Mouse (Mus musculus) limb, embryonic 12.5 days (tissue): ENCODE measurements at regions not wholly inside any gene's neighbourhood (a gene's known extent, or its start where the extent isn't known, plus 50 kb on each side); places are given as distances from the start of the nearest gene placed in this dataset.

Source experiments
- ATAC-seq: fragments of 200-750 bp; cut with Nextera tagmentation; 2 replicates; pipeline ENCODE4 v1.8.0; 2017; ENCODE audit warnings: low read depth, moderate TSS enrichment; ENCODE audit not compliant: insufficient number of reproducible peaks, insufficient read depth, low FRiP score, low TSS enrichment
- H3K27ac ChIP-seq: fragments of 300-500 bp; sonication (generic); 2 replicates; pipeline ENCODE4 v1.5.1; 2016; ENCODE audit warnings: mild to moderate bottlenecking, moderate library complexity
- H3K27me3 ChIP-seq: fragments of 300-500 bp; sonication (generic); 2 replicates; pipeline ENCODE4 v1.6.1; 2016; ENCODE audit warnings: mild to moderate bottlenecking, moderate library complexity
- H3K36me3 ChIP-seq: fragments of 300-500 bp; sonication (generic); 2 replicates; pipeline ENCODE4 v1.6.1; 2016; ENCODE audit warnings: mild to moderate bottlenecking, moderate library complexity
- H3K4me1 ChIP-seq: fragments of 300-500 bp; sonication (generic); replicated peaks from 2 replicates; pipeline ENCODE4 v1.6.1; 2016
- H3K4me2 ChIP-seq: fragments of 300-500 bp; sonication (generic); 2 replicates; pipeline ENCODE4 v1.6.1; 2016; ENCODE audit warnings: mild to moderate bottlenecking, moderate library complexity
- H3K4me3 ChIP-seq: fragments of 300-500 bp; sonication (generic); replicated peaks from 2 replicates; pipeline ENCODE4 v1.5.1; 2016; ENCODE audit warnings: mild to moderate bottlenecking
- H3K9ac ChIP-seq: fragments of 300-500 bp; sonication (generic); replicated peaks from 2 replicates; pipeline ENCODE4 v1.6.1; 2016; ENCODE audit warnings: mild to moderate bottlenecking, moderate library complexity
- H3K9me3 ChIP-seq: fragments of 300-500 bp; sonication (generic); 2 replicates; pipeline ENCODE4 v1.6.1; 2016; ENCODE audit warnings: mild to moderate bottlenecking, moderate library complexity
- WGBS: fragments of 180-500 bp; shearing (Covaris S2); methylation state at CpG from one replicate; pipeline ENCODE4 v1.1.7; 2016; 5-methylcytosine and 5-hydroxymethylcytosine counted together

DNA sequence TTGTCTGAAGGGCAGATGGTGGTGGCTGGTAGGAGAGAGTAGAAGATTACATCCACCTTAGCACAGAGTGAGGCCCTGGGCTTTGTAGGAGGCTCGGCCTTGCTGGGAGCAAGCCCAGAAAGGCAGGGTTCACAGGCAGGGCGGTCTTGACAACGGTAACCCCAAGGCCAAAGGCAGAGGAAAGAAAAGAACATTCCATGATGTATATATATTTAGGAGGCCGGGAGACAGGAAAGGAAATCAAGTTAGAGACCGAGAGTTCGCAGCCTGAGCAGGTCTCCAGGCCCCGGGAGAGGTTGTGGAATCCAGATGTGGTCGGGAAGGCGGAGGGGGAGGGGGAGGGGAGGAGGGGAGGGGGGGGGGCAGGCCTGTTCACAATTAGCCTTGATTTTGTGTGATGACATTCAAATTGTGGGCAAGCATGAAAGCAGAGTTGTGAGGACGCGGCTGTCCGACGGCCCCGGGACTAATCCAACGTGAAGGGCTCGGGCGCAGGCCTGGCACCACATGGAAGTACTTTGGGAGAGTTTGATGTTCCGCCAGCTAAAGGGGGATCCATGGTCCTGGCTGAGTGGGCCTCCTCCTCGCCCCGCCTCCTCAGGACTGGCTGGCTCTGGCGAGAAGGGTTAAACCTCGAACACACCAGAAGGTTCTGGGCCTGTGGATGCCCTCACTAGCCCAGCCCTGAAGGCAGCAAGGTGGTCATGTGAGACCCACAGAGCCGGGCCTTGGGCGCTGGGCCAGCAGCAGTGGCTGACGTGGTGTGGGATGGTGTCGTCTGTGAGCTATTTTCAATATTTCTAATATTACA lies 131.8 kb upstream of the Gm26897 start:
- Histone ChIP-seq H3K4me3 (no peak overlapping the region), H3K9me3 (no peaks in the 10 kb centered on the region), H3K4me2 (0 out of 2 replicates have a peak overlapping the region, but pooled peaks have one; percentile 6), H3K27me3 (peaks cover 15% of the 10 kb centered on the region; the same call in 1 of the 2 replicates), H3K9ac (no peak overlapping the region; the same call in 1 of the 2 replicates), H3K4me1 (peaks cover 38% of the 10 kb centered on the region), H3K36me3 (no peaks in the 10 kb centered on the region), H3K27ac (peak overlapping the region; percentile 82)
- peak; percentile 53; the same call in 1 of the 2 replicates for ATAC-seq
- WGBS = 29% methylated on average over 26 of the region's 26 CpGs

DNA sequence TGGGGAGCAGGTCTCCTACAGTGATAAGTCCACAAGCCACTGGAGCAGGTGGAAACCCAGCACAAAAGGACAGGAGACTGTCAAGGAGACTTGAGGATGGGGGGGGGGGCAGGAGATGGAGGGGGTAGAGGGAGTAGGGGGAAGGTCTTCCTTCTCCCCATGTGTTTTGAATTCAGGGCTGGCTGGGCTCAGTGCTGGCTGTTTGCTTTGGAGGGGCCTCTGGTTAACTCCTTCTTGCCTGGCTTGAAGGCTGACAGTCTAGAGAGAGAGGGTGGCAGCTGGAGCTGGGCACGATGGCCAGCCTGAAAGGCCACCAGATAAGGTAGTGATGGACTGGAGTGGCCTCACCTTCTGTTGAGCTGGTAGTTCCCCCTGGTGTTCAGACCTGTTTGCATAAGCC lies 120.0 kb upstream of the Gm26897 start:
- WGBS = 20% methylated on average over 1 of the region's 1 CpGs
- H3K27me3 ChIP-seq = 0 out of 2 replicates have a peak, but pooled peaks cover 3% of the 10 kb centered on the region
- no peak for ATAC-seq
- 0 out of 2 replicates have a peak, but pooled peaks cover 6% of the 10 kb centered on the region for H3K9me3 ChIP-seq
- no peak overlapping the region for H3K4me3 ChIP-seq
- no peaks in the 10 kb centered on the region for H3K36me3 ChIP-seq
- no peak overlapping the region for H3K4me2 ChIP-seq
- H3K4me1 ChIP-seq = peaks cover 18% of the 10 kb centered on the region
- no peak overlapping the region for H3K9ac ChIP-seq
- no peak overlapping the region for H3K27ac ChIP-seq

DNA sequence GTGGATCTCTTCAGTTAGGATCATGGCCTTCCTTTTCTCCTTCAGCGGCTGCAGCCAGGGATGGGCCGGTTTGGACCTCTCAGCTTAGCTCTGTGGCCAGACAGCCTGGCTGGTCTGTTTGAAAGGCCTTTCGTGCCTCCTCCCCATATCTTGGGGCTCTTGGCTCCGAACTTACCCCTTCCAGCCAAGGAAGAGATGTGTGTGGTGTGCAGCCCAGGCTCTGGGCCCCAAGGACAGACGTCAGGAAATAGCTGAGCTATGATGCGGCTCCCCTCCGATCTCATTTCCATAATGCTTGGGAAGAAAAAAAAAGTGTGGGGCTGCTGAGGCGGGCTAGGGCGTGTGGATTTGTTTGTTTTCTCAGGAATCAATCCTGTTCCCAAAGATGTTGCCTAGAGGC lies 113.8 kb upstream of the Gm26897 start:
- H3K4me1 ChIP-seq = peaks cover 14% of the 10 kb centered on the region; the same call in 1 of the 2 replicates
- no peak overlapping the region for H3K9ac ChIP-seq
- no peaks in the 10 kb centered on the region for H3K36me3 ChIP-seq
- no peak overlapping the region for H3K4me3 ChIP-seq
- no peak for ATAC-seq
- H3K9me3 ChIP-seq = no peaks in the 10 kb centered on the region
- no peak overlapping the region for H3K4me2 ChIP-seq
- 53% methylated on average over 9 of the region's 9 CpGs for WGBS
- H3K27me3 ChIP-seq = peaks cover 11% of the 10 kb centered on the region
- H3K27ac ChIP-seq = no peak overlapping the region

DNA sequence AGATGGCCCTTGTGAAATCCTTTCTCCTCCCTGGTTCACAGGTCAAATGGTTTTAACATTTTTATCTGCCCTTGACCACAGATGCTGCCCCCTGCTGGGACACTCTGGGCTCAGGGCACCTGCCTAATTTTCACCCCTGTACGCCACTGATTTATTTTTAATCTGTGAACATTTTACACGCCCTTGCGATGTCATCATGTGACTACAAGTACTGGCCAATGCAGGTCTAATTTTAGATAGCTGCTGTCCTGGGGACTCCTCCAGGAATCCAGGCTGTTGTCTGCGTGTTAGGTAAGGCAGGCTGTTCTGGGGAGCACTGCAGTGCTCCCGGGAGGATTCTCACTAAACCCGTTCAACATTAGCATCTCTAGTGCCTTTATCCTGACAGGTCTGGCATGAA lies 113.1 kb upstream of the Gm26897 start:
- no peaks in the 10 kb centered on the region for H3K36me3 ChIP-seq
- no peak overlapping the region for H3K9ac ChIP-seq
- WGBS = 81% methylated on average over 6 of the region's 6 CpGs
- peaks cover 14% of the 10 kb centered on the region; the same call in 1 of the 2 replicates for H3K4me1 ChIP-seq
- no peak overlapping the region for H3K4me2 ChIP-seq
- no peak overlapping the region for H3K4me3 ChIP-seq
- no peaks in the 10 kb centered on the region for H3K9me3 ChIP-seq
- ATAC-seq = no peak
- H3K27me3 ChIP-seq = peaks cover 18% of the 10 kb centered on the region
- no peak overlapping the region for H3K27ac ChIP-seq

DNA sequence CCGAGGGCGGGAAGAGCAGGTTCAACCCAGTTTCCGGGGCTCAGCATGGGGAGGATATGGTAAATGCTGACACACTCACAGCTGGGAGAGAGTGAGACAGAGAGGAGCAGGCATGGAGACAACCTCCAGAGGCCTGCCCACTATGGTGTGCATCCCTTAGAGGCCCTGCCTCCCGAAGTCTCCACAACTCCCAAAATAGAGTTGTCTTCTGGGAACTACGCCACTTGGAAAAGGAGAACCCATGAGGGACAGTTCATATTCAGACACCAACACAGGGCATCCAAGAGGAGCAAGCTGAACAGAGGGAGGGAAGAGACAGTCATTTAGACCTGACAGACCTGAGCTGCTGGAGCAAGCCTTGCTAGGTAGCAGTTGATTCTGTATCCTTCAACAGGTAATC lies 111.2 kb upstream of the Gm26897 start:
- Histone ChIP-seq H3K9me3 (no peaks in the 10 kb centered on the region), H3K9ac (no peak overlapping the region), H3K4me3 (no peak overlapping the region), H3K4me1 (peaks cover 14% of the 10 kb centered on the region; the same call in 1 of the 2 replicates), H3K27me3 (peaks cover 18% of the 10 kb centered on the region), H3K4me2 (no peak overlapping the region), H3K36me3 (no peaks in the 10 kb centered on the region), H3K27ac (no peak overlapping the region)
- WGBS = 69% methylated on average over 5 of the region's 5 CpGs
- no peak for ATAC-seq

DNA sequence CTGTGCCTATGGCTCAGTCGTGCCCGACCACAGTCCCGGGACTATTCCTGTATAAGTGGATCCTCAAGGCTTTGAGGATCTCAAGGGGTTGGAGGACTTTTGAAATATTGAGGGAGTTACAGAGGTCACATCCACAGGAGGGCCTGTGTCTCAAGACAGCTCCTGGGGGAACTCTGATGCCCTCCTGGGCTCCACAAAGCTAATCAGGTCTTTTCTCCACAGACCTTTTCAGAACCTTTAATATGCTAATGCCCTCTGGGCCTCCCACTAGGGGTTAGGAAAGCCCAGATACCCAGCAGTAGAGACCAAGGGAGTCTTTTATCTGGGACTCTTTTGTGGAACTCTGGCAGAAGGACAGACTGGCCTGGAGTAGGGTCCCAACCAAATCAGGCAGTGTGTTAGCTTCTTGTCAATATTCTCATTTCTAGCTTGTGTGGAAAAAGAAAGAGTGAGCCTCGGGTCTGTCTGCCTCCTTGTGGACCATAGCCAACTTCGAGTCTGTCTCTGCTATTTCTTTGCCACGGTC lies 107.4 kb upstream of the Gm26897 start:
- H3K4me1 ChIP-seq = peaks cover 7% of the 10 kb centered on the region
- H3K9me3 ChIP-seq = no peaks in the 10 kb centered on the region
- peaks cover 11% of the 10 kb centered on the region for H3K27me3 ChIP-seq
- H3K27ac ChIP-seq = no peak overlapping the region
- H3K4me2 ChIP-seq = no peak overlapping the region
- 29% methylated on average over 6 of the region's 6 CpGs for WGBS
- no peak overlapping the region for H3K4me3 ChIP-seq
- H3K9ac ChIP-seq = no peak overlapping the region
- ATAC-seq = no peak
- H3K36me3 ChIP-seq = no peaks in the 10 kb centered on the region

DNA sequence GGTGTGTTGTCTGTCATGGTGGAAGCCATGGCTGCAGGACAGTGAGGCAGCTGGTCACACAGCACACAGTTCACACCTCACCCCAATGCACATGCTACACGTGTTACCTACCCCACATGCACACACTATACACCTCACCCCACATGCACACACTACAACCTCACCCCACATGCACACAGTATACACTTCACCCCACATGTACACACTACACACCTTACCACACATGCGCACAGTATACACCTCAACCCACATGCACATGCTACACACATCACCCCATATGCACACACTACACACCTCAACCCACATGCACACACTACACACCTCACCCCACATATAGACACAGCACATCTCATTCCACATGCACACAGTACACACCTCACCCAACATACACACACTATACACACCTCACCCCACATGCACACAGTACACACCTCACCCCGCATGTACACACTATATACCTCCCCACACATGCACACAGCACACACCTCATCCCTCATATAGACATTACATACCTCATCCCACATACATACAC lies 103.3 kb upstream of the Gm26897 start:
- H3K9ac ChIP-seq = no peak overlapping the region
- 96% methylated on average over 3 of the region's 3 CpGs for WGBS
- no peaks in the 10 kb centered on the region for H3K36me3 ChIP-seq
- H3K27me3 ChIP-seq = peaks cover 6% of the 10 kb centered on the region
- H3K4me2 ChIP-seq = no peak overlapping the region
- H3K4me1 ChIP-seq = peaks cover 16% of the 10 kb centered on the region
- no peak overlapping the region for H3K27ac ChIP-seq
- no peak overlapping the region for H3K4me3 ChIP-seq
- ATAC-seq = peak; percentile 52; the same call in 1 of the 2 replicates
- H3K9me3 ChIP-seq = peaks cover 13% of the 10 kb centered on the region

DNA sequence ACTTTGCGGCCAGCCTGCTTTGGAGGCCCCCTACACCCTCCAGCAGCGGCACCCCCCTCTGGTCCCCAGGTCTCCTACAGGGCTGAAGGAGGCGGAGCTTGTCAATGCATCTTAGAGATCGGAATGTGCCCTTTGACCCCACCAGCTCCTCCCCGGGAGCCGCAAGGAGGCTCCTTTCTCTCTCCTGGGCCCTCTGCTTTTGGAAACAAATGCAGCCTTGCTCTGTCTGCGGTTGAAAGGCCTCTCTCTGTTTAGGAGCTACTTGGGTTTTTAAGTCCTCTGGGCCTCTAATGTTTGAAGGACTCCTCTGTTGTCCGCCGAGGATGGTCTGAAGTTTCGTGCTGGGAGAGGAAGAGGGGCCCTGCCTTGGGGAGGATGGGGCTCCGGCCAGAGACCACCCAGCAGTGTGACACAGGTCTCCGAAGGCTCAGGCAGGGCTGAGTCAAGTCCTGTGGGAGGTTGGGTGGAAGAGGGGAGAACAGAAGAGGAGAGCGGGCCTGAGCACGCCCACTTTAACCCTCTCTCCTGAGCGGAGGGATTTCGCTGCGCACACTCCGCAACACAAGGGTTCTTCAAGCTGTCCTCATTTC lies 102.1 kb upstream of the Gm26897 start:
- no peak overlapping the region for H3K4me3 ChIP-seq
- 18% methylated on average over 18 of the region's 18 CpGs for WGBS
- H3K27me3 ChIP-seq = peaks cover 10% of the 10 kb centered on the region
- H3K9ac ChIP-seq = peak overlapping the region; percentile 44; the same call in 1 of the 2 replicates
- H3K36me3 ChIP-seq = no peaks in the 10 kb centered on the region
- peak overlapping the region; percentile 83 for H3K27ac ChIP-seq
- no peak for ATAC-seq
- H3K4me1 ChIP-seq = peaks cover 16% of the 10 kb centered on the region
- H3K9me3 ChIP-seq = peaks cover 13% of the 10 kb centered on the region
- peak overlapping the region; percentile 39 for H3K4me2 ChIP-seq

DNA sequence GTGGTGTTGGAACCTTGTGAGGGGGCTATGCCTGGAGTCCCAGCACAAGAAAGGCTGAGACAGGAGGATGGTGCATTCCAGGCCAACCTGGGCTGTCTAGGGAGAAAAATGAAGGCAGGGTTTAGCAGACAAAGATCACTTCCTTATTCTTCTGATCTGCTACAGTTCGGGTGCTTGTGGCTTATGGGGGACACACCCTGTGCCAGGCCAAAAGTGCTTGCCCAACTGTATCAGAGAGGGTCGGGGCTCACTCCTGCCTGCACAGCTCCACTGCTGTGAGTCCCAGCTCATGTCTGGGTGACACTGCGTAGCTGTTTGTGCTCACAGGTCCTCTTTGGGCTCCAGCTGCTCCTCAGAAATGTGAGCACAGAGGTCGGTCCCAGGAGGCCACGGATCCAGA lies 98.6 kb upstream of the Gm26897 start:
- no peak for ATAC-seq
- Histone ChIP-seq H3K27me3 (peaks cover 42% of the 10 kb centered on the region), H3K4me3 (no peak overlapping the region), H3K9me3 (peaks cover 13% of the 10 kb centered on the region), H3K27ac (0 out of 2 replicates have a peak overlapping the region, but pooled peaks have one; percentile 8), H3K36me3 (no peaks in the 10 kb centered on the region), H3K4me2 (no peak overlapping the region), H3K4me1 (peaks cover 28% of the 10 kb centered on the region), H3K9ac (no peak overlapping the region)
- 81% methylated on average over 5 of the region's 5 CpGs for WGBS

DNA sequence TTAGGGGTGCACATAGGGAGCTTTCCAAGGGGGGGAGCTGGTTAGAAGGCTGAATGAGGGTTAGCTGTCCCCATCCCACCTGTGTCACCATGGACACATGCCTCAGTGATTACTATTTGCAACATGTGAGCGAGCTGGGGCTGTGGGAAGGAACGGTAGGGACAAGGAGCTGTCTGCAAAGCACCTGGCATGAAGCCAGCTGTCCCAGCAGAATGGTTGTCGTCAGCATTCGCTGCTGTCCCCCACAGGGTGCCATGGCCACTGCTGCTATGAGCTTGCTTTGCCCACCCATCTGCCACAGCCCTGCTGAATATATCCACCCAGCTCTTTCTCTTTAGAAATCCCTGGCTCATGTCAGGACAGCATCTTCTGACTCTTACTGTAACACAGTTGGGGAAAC lies 96.8 kb upstream of the Gm26897 start:
- WGBS = 51% methylated on average over 4 of the region's 4 CpGs
- Histone ChIP-seq H3K36me3 (no peaks in the 10 kb centered on the region), H3K4me3 (no peak overlapping the region), H3K4me1 (peaks cover 27% of the 10 kb centered on the region), H3K27ac (no peak overlapping the region), H3K9me3 (peaks cover 13% of the 10 kb centered on the region), H3K27me3 (peaks cover 46% of the 10 kb centered on the region), H3K4me2 (no peak overlapping the region), H3K9ac (no peak overlapping the region)
- ATAC-seq = no peak

DNA sequence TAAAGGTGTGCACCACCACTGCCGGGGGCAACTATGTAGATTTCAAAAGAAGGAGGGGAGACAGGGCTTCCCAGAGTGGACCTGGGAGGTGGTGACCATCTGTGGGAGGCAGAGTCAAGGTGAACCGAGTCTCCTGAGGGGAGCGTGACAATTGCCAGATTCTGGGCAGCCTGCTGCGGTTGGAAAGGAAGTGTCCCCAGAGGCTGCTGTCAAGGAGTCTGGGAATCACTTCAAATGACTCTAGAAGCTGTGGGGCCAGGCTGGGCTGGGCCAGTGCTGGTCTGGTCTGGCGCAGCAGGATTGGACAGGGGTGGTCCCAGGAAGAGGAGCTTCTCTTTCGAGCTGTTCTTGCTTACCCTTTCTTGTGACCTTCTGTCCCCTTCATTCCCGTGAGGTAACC lies 95.4 kb upstream of the Gm26897 start:
- Histone ChIP-seq H3K4me3 (no peak overlapping the region), H3K4me1 (peaks cover 24% of the 10 kb centered on the region), H3K27ac (no peak overlapping the region), H3K36me3 (no peaks in the 10 kb centered on the region), H3K9ac (no peak overlapping the region), H3K9me3 (peaks cover 5% of the 10 kb centered on the region; the same call in 1 of the 2 replicates), H3K4me2 (no peak overlapping the region), H3K27me3 (peaks cover 46% of the 10 kb centered on the region)
- ATAC-seq = no peak
- WGBS = 53% methylated on average over 7 of the region's 7 CpGs
